Mouse (Mus musculus) mouse trophoblast stem cell (cell line): ENCODE data around the gene Otud3.
"Not testable (repeated sequence)": the region's sequence is repeated elsewhere in the genome, so short reads cannot be mapped to it uniquely, and the experiment has no call there.

Experiments
- in situ Hi-C, 2 experiments: fragments of 300-500 bp; cut with MseI, MboI; formaldehyde crosslinking; loops; 2 replicates in 1 of 2; 3 replicates in 1 of 2; pipeline ENCODE4 v1.15.1; 2025

The Otud3 gene

GRCm38 (mm10) chr4:138892655-138893054 lies 21.1 kb downstream of the Otud3 start:
- in situ Hi-C loops: no loop called here

- in situ Hi-C loops: no loop called here
These were observed 24.1 kb downstream of the Otud3 start for GRCm38 (mm10) chr4:138889635-138890034.

GRCm38 (mm10) chr4:138889165-138889564 lies 24.6 kb downstream of the Otud3 start:
- in situ Hi-C loops: no loop called here

GRCm38 (mm10) chr4:138884261-138884660 lies 29.5 kb downstream of the Otud3 start:
- in situ Hi-C loops: no loop called here

- in situ Hi-C loops: no loop called here
These were observed 31.6 kb downstream of the Otud3 start for GRCm38 (mm10) chr4:138882179-138882578.

GRCm38 (mm10) chr4:138880811-138881584 lies 32.7 kb downstream of the Otud3 start:
- in situ Hi-C loops: no loop called here

- in situ Hi-C loops: no loop called here
These were observed 33.9 kb downstream of the Otud3 start for GRCm38 (mm10) chr4:138879808-138880207.

GRCm38 (mm10) chr4:138878783-138879182 lies 35.0 kb downstream of the Otud3 start:
- in situ Hi-C loops: no loop called here

GRCm38 (mm10) chr4:138877731-138878130 lies 36.0 kb downstream of the Otud3 start, which contains the start of gene Pla2g2e:
TSS of gene Pla2g2e (plus strand) at chr4:138877942.
- in situ Hi-C loops: no loop called here

GRCm38 (mm10) chr4:138875986-138876385 lies 37.8 kb downstream of the Otud3 start:
- in situ Hi-C loops: no loop called here

GRCm38 (mm10) chr4:138875275-138875674 lies 38.5 kb downstream of the Otud3 start:
- in situ Hi-C loops: not testable (repeated sequence)

- in situ Hi-C loops: no loop called here
These were observed 39.9 kb downstream of the Otud3 start, which contains the start of gene Gm13030 for GRCm38 (mm10) chr4:138873864-138874263. TSS of gene Gm13030 (minus strand) at chr4:138873964.

- in situ Hi-C loops: no loop called here
These were observed 45.1 kb downstream of the Otud3 start for GRCm38 (mm10) chr4:138868666-138869065.

- in situ Hi-C loops: no loop called here
These were observed 47.3 kb downstream of the Otud3 start for GRCm38 (mm10) chr4:138866413-138866812.

GRCm38 (mm10) chr4:138865991-138866390 lies 47.8 kb downstream of the Otud3 start:
- in situ Hi-C loops: no loop called here

GRCm38 (mm10) chr4:138865092-138865491 lies 48.7 kb downstream of the Otud3 start:
- in situ Hi-C loops: no loop called here

- in situ Hi-C loops: no loop called here
These were observed 50.3 kb downstream of the Otud3 start, which contains the start of gene Pla2g5 for GRCm38 (mm10) chr4:138863344-138863998. TSS of gene Pla2g5 (minus strand) at chr4:138863482.

- in situ Hi-C loops: no loop called here
These were observed 54.0 kb downstream of the Otud3 start for GRCm38 (mm10) chr4:138859728-138860127.

- in situ Hi-C loops: no loop called here
These were observed 54.5 kb downstream of the Otud3 start for GRCm38 (mm10) chr4:138859245-138859644.

GRCm38 (mm10) chr4:138858446-138858845 lies 55.3 kb downstream of the Otud3 start:
- in situ Hi-C loops: no loop called here

GRCm38 (mm10) chr4:138857576-138857975 lies 56.2 kb downstream of the Otud3 start:
- in situ Hi-C loops: no loop called here

- in situ Hi-C loops: no loop called here
These were observed 57.3 kb downstream of the Otud3 start for GRCm38 (mm10) chr4:138856491-138856890.

- in situ Hi-C loops: no loop called here
These were observed 58.6 kb downstream of the Otud3 start for GRCm38 (mm10) chr4:138855092-138855632.
